Mouse (Mus musculus) lung, embryonic 15.5 days (tissue): ENCODE data around the gene Itga1. TPM values are rescaled to one million over a fixed set of nuclear protein-coding genes. Genes with fewer than 3 reads are reported as not detected.

ENCODE experiments used
- ATAC-seq: fragments of 200-750 bp; cut with Nextera tagmentation; 2 replicates; pipeline ENCODE4 v1.8.0; 2017; ENCODE audit warnings: moderate number of reproducible peaks, borderline replicate concordance; ENCODE audit not compliant: low FRiP score, low TSS enrichment; ENCODE audit errors: extremely low read depth
- H3K27ac ChIP-seq: fragments of 300-500 bp; sonication (generic); 2 replicates; pipeline ENCODE4 v1.5.1; 2015; ENCODE audit warnings: moderate library complexity, mild to moderate bottlenecking, inconsistent platforms
- H3K27me3 ChIP-seq: fragments of 300-500 bp; sonication (generic); 2 replicates; pipeline ENCODE4 v1.6.1; 2015; ENCODE audit warnings: inconsistent platforms
- H3K36me3 ChIP-seq: fragments of 300-500 bp; sonication (generic); 2 replicates; pipeline ENCODE4 v1.6.1; 2015; ENCODE audit warnings: inconsistent platforms
- H3K4me1 ChIP-seq: fragments of 300-500 bp; sonication (generic); 2 replicates; pipeline ENCODE4 v1.6.1; 2015; ENCODE audit warnings: inconsistent platforms
- H3K4me2 ChIP-seq: fragments of 300-500 bp; sonication (generic); 2 replicates; pipeline ENCODE4 v1.6.1; 2015; ENCODE audit warnings: inconsistent platforms, mild to moderate bottlenecking, moderate library complexity
- H3K4me3 ChIP-seq: fragments of 300-500 bp; sonication (generic); 2 replicates; pipeline ENCODE4 v1.5.1; 2015; ENCODE audit warnings: mild to moderate bottlenecking, inconsistent platforms
- H3K9ac ChIP-seq: fragments of 300-500 bp; sonication (generic); 2 replicates; pipeline ENCODE4 v1.6.1; 2015; ENCODE audit warnings: inconsistent platforms
- H3K9me3 ChIP-seq: fragments of 300-500 bp; sonication (generic); 2 replicates; pipeline ENCODE4 v1.6.1; 2016; ENCODE audit warnings: inconsistent platforms
- WGBS: fragments of 180-500 bp; shearing (Covaris S2); methylation state at CpG from one replicate; pipeline ENCODE4 v1.1.7; 2015; 5-methylcytosine and 5-hydroxymethylcytosine counted together
- polyA plus RNA-seq: library from polyadenylated mRNA; unstranded; fragments of >200 nt; fragmentation: Nextera tagmentation; extraction: Ambion mirVana; gene quantifications from 2 replicates; pipeline ENCODE4 v1.2.1, GENCODE M21; 2015

The Itga1 gene
- 31.3 and 35.5 TPM in 2 replicates for polyA plus RNA-seq

DNA sequence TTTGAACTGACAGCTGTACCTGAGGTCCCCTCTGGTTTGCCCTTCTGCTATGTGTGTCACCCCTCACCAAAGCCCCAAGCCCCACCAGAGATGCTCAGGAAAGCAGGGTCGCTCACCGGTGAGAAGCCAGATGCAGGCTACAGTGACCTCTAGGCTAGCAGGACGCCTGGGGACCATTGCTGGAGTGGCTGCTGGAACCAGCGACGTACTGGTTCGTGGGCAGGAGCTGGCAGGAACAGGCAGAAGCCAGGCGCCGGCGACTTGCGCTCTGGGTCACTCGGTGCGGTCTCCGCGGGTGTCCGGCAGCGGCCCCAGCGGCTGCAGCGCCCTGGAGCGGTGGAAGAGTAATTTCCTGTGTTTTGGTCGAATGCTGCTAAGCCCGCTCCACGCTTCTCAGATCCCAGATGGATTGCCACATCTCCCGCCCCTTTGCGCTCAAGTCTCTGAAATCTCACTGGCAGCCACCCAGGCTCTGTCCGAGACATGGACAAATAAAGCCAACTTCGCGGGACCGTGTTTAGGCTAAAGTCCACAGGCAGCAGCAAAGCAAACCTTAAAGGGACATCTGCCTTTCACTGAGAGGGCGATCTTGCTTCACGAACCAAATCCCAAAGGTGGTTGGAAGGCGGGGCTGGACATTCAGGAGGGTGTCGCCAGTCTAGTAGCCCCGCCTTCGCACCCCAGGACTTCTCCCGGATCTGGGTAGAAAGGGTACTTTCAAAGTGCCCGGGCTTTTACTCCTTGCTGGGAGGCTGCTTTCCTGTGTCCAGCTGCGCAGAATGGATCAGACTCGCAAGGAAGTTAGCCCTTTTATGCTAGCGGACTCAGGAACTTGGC lies at the start of gene Itga1, which contains the start of gene Gm49395:
TSS of gene Itga1 (minus strand) at position 610 of the 837 bp plus-strand sequence.
TSS of gene Gm49395 (minus strand) at position 567 of the 837 bp plus-strand sequence.
- Histone ChIP-seq H3K4me3 (peak within 1 kb of the TSS; percentile 67), H3K27ac (peak within 1 kb of the TSS; percentile 98), H3K4me1 (peaks cover 23% of the 10 kb centered on the region), H3K4me2 (peak within 1 kb of the TSS; percentile 82), H3K27me3 (no peaks in the 10 kb centered on the region), H3K9ac (peak within 1 kb of the TSS; percentile 78), H3K36me3 (no peaks in the 10 kb centered on the region), H3K9me3 (no peaks in the 10 kb centered on the region)
- under 1% methylated on average over 39 of the region's 39 CpGs for WGBS
- ATAC-seq = peak; percentile 92

DNA sequence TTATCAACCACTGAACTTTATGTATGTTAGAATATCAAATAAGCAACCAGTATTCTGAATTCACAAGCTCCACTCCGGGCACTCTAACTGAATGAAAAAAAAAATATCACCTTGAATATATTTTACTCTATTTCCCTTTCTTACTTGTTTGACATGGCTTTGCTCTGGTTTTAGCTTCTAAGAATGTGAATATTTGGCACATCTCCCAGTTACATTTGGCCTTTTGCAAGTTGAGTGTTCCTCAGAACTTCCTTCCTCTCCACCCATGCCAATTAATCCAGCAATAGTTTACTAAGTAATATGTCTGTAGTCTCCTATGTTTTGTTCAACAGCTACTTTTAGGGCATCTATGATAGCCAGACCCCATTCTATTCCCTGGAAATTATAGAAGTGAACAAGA lies 48.8 kb upstream of the Itga1 start:
- WGBS = 58% methylated on average over 1 of the region's 1 CpGs
- Histone ChIP-seq H3K9ac (no peak overlapping the region), H3K4me2 (no peak overlapping the region), H3K4me1 (no peaks in the 10 kb centered on the region), H3K9me3 (no peaks in the 10 kb centered on the region), H3K27me3 (no peaks in the 10 kb centered on the region), H3K36me3 (no peaks in the 10 kb centered on the region), H3K27ac (no peak overlapping the region), H3K4me3 (no peak overlapping the region)
- ATAC-seq = no peak

DNA sequence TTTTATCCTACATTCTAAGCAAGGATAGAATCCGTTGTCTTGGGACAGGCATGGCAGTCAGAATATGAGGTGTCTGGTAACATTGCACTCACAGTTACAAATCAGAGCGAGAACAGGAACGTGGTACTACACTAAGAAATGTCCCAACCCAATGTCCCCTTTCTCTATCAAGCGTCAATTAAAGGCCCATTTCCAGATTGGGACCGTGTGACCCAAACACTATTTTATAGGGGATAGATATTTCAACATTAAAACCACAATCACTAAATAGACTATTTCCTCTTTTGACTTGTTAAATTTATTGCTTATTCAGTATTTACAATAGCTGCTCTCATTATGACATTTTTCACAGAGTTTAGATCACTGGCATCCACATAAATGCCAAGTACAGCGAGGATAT lies 48.1 kb upstream of the Itga1 start:
- no peak overlapping the region for H3K27ac ChIP-seq
- H3K4me2 ChIP-seq = no peak overlapping the region
- WGBS = 77% methylated on average over 6 of the region's 6 CpGs
- no peak overlapping the region for H3K4me3 ChIP-seq
- H3K9me3 ChIP-seq = no peaks in the 10 kb centered on the region
- no peaks in the 10 kb centered on the region for H3K4me1 ChIP-seq
- H3K36me3 ChIP-seq = no peaks in the 10 kb centered on the region
- no peaks in the 10 kb centered on the region for H3K27me3 ChIP-seq
- ATAC-seq = no peak
- no peak overlapping the region for H3K9ac ChIP-seq

DNA sequence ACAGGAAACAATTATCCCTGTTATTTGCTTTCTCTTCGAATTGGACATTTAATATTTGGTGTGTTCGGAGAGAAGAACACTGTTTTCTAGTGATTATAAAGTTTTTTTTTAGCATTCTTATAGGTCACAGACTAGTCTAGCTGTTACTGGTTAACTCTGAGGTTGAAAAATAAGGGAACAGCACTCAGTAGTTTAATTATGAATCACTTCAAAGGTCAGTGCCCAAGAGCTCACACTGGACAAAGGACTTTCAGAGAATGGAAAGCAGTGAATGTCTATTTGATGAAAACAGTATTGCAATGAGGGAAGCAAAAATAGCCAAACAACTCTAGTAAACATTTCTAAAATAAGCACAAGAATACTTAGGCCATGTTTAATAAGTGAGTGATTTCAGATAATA lies 41.8 kb upstream of the Itga1 start:
- 89% methylated on average over 2 of the region's 2 CpGs for WGBS

DNA sequence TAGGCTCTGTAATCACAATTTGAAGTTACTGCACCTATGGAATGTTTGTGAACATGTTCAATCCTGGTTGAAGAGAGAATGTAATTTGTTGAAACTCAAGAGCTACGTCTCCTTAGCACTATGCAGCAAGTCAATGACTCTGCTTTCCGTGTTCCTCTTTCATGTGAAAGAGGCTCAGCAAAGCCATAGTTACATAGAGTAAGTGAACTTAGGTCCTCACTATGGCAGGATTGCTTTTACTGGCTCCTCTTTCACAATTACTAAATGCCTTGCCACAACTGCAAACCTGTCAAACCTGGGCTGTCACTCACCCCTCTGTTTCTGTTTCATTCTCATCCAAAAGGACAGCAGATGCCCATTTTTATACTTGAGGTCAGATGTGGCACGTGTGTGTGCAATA lies 40.3 kb upstream of the Itga1 start:
- Histone ChIP-seq H3K4me3 (no peak overlapping the region), H3K27me3 (no peaks in the 10 kb centered on the region), H3K4me2 (no peak overlapping the region), H3K36me3 (no peaks in the 10 kb centered on the region), H3K4me1 (no peaks in the 10 kb centered on the region), H3K9ac (no peak overlapping the region), H3K9me3 (no peaks in the 10 kb centered on the region), H3K27ac (no peak overlapping the region)
- 77% methylated on average over 3 of the region's 3 CpGs for WGBS
- ATAC-seq = no peak

More for the DNA sequence above, 41.8 kb upstream of the Itga1 start:
- no peak overlapping the region for H3K27ac ChIP-seq
- no peak overlapping the region for H3K4me3 ChIP-seq
- no peaks in the 10 kb centered on the region for H3K36me3 ChIP-seq
- no peaks in the 10 kb centered on the region for H3K4me1 ChIP-seq
- H3K27me3 ChIP-seq = no peaks in the 10 kb centered on the region
- H3K4me2 ChIP-seq = no peak overlapping the region
- H3K9me3 ChIP-seq = no peaks in the 10 kb centered on the region
- H3K9ac ChIP-seq = no peak overlapping the region
- no peak for ATAC-seq

DNA sequence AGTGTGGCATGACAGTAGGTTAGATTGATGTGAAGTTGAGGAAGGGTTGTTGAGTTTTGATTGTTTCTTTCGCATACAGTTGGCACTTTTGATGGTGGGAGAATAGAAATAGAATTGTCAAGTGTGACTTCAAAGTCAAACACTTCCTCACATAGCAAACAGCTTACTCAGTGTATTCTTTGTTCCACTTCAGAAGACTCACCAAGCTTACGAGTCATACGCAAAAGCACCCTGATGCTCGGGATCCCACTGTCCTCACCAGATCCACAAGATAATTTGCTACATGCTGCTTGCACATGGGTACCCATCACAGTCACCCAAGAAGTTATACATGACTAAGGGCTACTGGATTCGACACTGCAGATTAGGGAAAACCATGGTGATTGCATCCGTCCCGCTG lies 36.7 kb upstream of the Itga1 start:
- 78% methylated on average over 7 of the region's 7 CpGs for WGBS

DNA sequence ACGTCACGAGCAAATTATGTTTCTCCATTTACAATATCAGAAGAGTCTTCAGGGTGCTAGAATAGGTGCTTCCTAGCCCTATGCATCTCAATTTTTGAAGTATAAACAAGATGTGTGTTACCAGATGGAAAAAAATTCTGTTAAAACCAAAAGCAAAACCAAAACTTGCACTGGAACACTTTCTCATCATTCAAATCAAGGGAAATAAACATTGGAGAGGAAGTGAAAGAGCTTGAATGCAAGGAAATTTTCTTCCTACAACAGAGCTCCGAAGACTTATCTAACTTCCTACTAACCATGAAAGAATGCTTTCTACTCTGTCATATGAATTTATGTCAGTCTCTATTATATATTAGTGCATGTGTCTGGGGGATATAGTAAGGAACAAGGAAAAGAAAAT lies 35.0 kb upstream of the Itga1 start:
- Histone ChIP-seq H3K9ac (no peak overlapping the region), H3K27ac (no peak overlapping the region; the same call in 1 of the 2 replicates), H3K27me3 (no peaks in the 10 kb centered on the region), H3K4me2 (no peak overlapping the region), H3K36me3 (no peaks in the 10 kb centered on the region), H3K9me3 (no peaks in the 10 kb centered on the region), H3K4me3 (no peak overlapping the region), H3K4me1 (no peaks in the 10 kb centered on the region)
- no peak for ATAC-seq
- 64% methylated on average over 3 of the region's 3 CpGs for WGBS

More for the DNA sequence above, 36.7 kb upstream of the Itga1 start:
- Histone ChIP-seq H3K4me3 (no peak overlapping the region), H3K27me3 (no peaks in the 10 kb centered on the region), H3K4me2 (no peak overlapping the region), H3K36me3 (no peaks in the 10 kb centered on the region), H3K9me3 (no peaks in the 10 kb centered on the region), H3K27ac (no peak overlapping the region), H3K9ac (no peak overlapping the region), H3K4me1 (no peaks in the 10 kb centered on the region)
- no peak for ATAC-seq

DNA sequence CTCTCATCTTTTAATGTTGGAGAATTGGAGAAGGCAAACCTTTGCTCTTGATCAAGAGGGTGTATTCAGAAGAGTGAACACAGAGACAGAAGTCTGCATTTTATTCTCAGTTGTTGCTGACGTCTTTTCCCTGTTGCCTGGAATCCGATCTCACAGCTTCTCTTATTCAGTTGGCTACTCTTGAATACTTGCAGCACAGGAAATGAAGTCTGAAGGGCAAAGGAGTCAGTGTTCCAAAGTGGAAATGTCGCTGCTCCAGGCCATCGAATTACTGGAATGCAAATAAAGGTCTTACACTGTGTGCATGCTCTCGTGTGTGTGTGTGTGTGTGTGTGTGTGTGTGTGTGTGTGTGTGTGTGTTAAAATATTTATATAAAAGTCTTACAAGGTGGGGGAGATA lies 30.7 kb upstream of the Itga1 start:
- ATAC-seq = peak; percentile 35; the same call in 1 of the 2 replicates
- no peaks in the 10 kb centered on the region for H3K27me3 ChIP-seq
- no peak overlapping the region for H3K4me3 ChIP-seq
- H3K36me3 ChIP-seq = no peaks in the 10 kb centered on the region
- H3K27ac ChIP-seq = no peak overlapping the region
- no peaks in the 10 kb centered on the region for H3K4me1 ChIP-seq
- no peaks in the 10 kb centered on the region for H3K9me3 ChIP-seq
- H3K4me2 ChIP-seq = no peak overlapping the region
- 7% methylated on average over 5 of the region's 5 CpGs for WGBS
- H3K9ac ChIP-seq = no peak overlapping the region

DNA sequence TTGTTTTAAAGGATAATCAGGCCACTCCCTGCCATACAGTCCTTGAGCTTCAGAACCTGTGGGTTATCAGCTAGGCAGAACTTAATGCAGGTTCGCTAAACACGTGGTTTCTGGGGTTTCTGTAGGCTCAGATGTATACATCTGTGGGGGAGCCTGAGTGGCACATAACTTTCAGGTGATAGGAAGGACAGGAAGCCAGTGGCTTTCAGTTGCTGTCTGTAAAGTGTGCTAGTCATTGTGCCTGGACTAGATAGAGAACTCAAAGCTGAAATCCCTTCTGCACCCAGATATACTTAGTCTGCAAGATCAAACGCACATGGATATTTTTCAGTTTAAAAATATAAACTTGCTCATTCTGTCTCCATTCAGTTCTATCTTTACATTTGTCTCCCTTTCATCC lies 29.6 kb upstream of the Itga1 start:
- no peaks in the 10 kb centered on the region for H3K9me3 ChIP-seq
- H3K4me3 ChIP-seq = no peak overlapping the region
- H3K36me3 ChIP-seq = no peaks in the 10 kb centered on the region
- no peak for ATAC-seq
- H3K9ac ChIP-seq = no peak overlapping the region
- H3K4me2 ChIP-seq = no peak overlapping the region
- no peaks in the 10 kb centered on the region for H3K27me3 ChIP-seq
- no peaks in the 10 kb centered on the region for H3K4me1 ChIP-seq
- no peak overlapping the region for H3K27ac ChIP-seq
- 46% methylated on average over 3 of the region's 3 CpGs for WGBS

DNA sequence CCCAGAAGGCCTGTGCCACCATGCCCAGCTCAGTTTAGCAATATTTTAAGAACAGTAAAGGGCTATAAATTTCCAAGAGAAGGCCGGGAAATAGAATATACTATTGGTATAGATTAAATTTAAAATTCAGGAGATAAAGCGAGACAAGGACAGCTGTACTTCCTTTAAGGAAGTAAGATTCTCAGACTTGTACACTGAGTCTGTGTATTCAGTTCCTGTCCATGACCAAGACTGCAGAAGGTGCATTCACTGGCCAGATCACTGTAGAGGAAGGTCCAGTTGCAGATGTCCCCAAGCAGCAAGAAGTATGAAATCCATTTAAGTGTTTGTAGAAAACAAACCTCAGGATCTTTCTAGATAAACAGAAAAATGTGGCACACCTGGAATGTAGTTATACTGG lies 28.3 kb upstream of the Itga1 start:
- H3K27ac ChIP-seq = no peak overlapping the region
- H3K4me2 ChIP-seq = no peak overlapping the region
- H3K27me3 ChIP-seq = no peaks in the 10 kb centered on the region
- H3K4me1 ChIP-seq = no peaks in the 10 kb centered on the region
- no peaks in the 10 kb centered on the region for H3K36me3 ChIP-seq
- no peak for ATAC-seq
- no peaks in the 10 kb centered on the region for H3K9me3 ChIP-seq
- no peak overlapping the region for H3K9ac ChIP-seq
- no peak overlapping the region for H3K4me3 ChIP-seq
- 73% methylated on average over 2 of the region's 2 CpGs for WGBS

DNA sequence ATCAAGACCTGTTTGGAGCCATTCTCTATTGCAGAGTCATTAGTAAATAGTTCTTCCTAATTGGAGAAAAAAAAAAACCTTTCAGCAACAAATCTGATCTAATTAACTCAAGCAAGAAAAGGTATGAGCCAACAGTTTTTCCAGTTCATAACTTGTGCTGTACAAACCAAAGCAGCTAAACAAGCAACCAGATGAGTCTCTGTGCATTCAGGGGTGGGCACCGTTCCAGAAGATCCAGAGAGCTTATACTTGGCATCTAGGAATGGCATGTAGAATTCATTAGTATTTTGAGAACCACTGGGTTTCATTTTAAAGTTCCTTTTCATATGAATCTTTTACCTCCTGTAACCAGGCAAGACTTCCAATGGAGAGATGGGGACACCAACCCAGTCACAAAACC lies 26.1 kb upstream of the Itga1 start:
- no peak overlapping the region for H3K9ac ChIP-seq
- H3K36me3 ChIP-seq = no peaks in the 10 kb centered on the region
- H3K9me3 ChIP-seq = no peaks in the 10 kb centered on the region
- H3K4me3 ChIP-seq = no peak overlapping the region
- H3K4me2 ChIP-seq = no peak overlapping the region
- H3K27ac ChIP-seq = no peak overlapping the region
- no peak for ATAC-seq
- H3K4me1 ChIP-seq = no peaks in the 10 kb centered on the region
- H3K27me3 ChIP-seq = no peaks in the 10 kb centered on the region
- 82% methylated on average over 1 of the region's 1 CpGs for WGBS

DNA sequence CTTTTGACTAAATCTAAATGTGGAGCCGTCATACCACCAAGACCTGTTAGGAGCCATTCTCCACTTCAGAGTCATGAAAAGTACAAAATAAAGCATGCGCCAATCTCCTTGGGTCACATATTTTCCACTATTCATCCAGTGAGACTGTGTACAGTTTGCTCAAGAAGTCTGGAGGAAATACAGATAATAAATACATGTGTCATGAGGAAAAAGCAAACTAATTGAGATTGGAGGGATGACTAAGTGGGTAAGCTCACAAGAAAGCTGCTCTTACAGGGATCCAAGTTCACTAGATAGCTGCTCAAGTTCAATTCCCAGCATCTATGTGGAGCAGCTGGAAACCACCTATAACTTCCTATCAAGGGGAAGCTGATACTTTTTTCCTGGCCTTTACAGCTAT lies 24.8 kb upstream of the Itga1 start:
- H3K4me3 ChIP-seq = no peak overlapping the region

More for the DNA sequence above, 24.8 kb upstream of the Itga1 start:
- Histone ChIP-seq H3K27ac (no peak overlapping the region), H3K9ac (no peak overlapping the region), H3K27me3 (no peaks in the 10 kb centered on the region), H3K36me3 (no peaks in the 10 kb centered on the region), H3K4me1 (no peaks in the 10 kb centered on the region), H3K4me2 (no peak overlapping the region), H3K9me3 (no peaks in the 10 kb centered on the region)
- 91% methylated on average over 2 of the region's 2 CpGs for WGBS
- ATAC-seq = no peak
